Mouse (Mus musculus): Measurements from ENCODE around the gene Napb. TPM values are rescaled to one million over a fixed set of nuclear protein-coding genes. Genes with fewer than 3 reads are reported as not detected.

Gene Napb
- total RNA-seq, 2 experiments from 2014 or later: 257 to 269 TPM

DNA sequence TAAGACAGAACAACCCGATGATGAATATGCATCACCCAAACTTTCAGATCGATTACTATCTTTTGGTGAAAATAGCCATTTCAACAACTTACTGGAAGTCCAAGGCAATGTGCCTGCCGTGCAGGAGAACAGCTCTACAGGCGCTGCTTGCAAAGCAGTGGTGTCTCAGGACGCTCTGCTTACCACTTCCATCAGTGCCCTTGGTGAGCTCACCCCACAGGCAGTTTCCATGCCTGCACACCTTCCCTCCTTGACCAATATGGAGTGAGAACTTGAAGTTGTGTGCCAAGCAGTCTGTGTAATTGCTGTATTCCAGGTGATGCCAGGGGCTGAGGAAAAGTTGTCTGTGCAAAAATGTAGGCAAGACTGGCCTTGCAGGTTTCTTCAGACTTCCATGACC, 41.5 kb downstream of the Napb start:
- intact Hi-C loops (cut with DNase I): no loop called here
- DNase-seq (ENCODE audit: extremely low spot score in 1 of 2, low spot score in 2 of 2): no peak

- intact Hi-C loops (cut with DNase I): no loop called here
Observed at GRCm38 (mm10) chr2:148690291-148690690, 42.0 kb downstream of the Napb start.

DNA sequence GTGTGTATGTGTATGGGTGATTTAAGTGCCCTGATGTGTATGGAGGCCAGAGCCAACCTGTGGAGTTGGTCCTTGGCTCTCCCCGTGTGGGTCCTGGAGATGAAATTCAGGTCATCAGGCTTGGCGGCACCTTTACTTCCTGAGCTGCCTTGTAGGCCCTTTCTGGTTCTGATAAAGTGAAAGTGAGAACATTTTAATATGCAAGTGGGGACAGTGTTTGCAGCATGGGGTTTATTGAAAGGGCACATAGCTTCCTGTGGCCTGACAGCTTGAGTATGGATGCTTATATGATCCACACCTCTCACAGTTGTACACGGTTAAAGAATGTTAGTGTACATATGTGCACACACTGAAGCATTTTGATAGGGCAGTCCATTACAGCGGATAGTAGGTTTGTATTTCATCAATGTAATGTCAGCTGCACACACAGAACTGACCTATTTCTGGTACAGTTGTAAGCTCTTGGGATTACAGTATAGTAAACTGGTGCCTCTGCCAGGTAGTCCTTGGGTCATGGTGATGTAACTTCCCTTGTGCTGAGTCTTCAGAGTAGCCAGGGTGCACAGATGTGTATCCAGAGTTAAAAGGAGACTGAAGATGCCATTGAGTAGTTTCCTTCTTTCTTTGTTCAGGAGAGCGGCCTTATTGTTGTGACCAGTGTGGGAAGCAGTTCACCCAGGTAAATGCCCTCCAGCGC, 42.7 kb downstream of the Napb start:
- intact Hi-C loops (cut with DNase I): no loop called here

More at GRCm38 (mm10) chr2:148690291-148690690, 42.0 kb downstream of the Napb start:
- no peak for DNase-seq (ENCODE audit: extremely low spot score in 1 of 2, low spot score in 2 of 2)

GRCm38 (mm10) chr2:148687971-148688370, 44.3 kb downstream of the Napb start:
- intact Hi-C loops (cut with DNase I): no loop called here
- no peak for DNase-seq (ENCODE audit: extremely low spot score in 1 of 2, low spot score in 2 of 2)

More for the DNA sequence above, 42.7 kb downstream of the Napb start:
- DNase-seq (ENCODE audit: extremely low spot score in 1 of 2, low spot score in 2 of 2): no peak

DNA sequence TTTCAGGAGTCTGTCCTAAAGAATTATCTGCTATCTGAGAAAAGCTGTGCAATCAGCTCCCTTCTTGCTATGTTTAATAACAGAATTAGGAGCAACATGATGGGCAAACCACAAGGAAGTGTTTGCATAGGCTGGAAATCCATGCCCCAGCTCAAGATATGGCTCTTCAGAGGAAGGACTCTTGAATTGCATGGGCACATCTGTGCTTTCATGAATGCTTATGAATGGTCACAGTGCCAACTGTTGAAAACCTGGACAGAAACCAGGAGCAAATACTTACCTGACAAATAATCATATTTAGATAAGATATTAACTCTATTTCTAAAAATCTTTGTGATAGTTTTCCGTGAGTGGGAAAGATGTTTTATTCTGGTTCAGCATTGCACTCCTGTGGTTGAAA, 45.4 kb downstream of the Napb start:
- no peak for DNase-seq (ENCODE audit: extremely low spot score in 1 of 2, low spot score in 2 of 2)
- intact Hi-C loops (cut with DNase I): no loop called here

- intact Hi-C loops (cut with DNase I): no loop called here
- no peak for DNase-seq (ENCODE audit: extremely low spot score in 1 of 2, low spot score in 2 of 2)
Observed at GRCm38 (mm10) chr2:148685709-148686108, 46.6 kb downstream of the Napb start.

GRCm38 (mm10) chr2:148684972-148685371, 47.3 kb downstream of the Napb start:
- intact Hi-C loops (cut with DNase I): no loop called here

DNA sequence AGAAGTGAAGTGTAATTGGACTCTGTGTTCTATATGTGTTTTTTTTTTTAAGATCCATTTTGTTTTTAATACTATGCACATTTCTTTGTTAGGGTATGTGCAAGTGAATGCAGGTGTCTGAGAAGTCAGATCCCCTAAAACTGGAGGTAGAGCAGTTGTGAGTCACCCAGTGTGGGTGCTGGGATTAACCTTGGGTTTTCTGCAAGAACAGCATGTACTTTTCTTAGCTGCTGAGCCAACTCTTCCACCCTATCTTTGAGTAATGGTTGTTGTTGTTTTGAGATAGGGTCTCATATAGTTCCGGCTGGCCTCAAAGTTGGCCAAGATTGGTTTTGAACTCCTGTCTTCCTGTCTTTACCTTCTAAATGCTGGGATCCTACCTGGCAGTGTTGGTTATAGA, 49.2 kb downstream of the Napb start:
- intact Hi-C loops (cut with DNase I): no loop called here

More at GRCm38 (mm10) chr2:148684972-148685371, 47.3 kb downstream of the Napb start:
- no peak for DNase-seq (ENCODE audit: extremely low spot score in 1 of 2, low spot score in 2 of 2)

GRCm38 (mm10) chr2:148681461-148681891, 50.8 kb downstream of the Napb start:
- DNase-seq (ENCODE audit: extremely low spot score in 1 of 2, low spot score in 2 of 2): peak; percentile 21 to 80
- intact Hi-C loops (cut with DNase I): no loop called here

More for the DNA sequence above, 49.2 kb downstream of the Napb start:
- no peak for DNase-seq (ENCODE audit: extremely low spot score in 1 of 2, low spot score in 2 of 2)

DNA sequence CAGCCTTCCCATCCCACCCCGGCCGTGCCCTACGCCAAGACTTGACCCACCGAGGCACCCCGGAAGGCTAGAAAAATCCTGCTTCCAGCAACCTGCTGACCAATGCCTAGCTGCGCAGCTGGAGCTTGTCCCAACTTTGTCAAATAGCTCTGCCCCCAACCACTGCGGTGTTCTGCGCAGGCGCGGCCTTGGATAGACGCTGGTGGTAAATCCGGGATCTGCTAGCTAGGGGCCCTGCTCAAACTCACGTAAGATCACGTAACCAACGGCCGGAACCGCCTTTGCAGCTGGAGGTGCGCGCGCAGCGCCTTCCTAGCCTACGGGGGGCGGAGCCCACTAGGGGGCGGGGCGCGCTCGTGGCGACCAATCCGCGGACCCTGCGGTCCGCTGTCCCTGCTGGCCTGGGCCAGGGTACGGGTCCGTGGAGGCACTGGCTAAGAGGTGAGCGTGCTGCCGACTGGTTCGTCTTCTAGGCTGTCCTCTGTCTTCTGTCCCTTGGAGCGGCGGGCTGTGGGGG, 51.4 kb downstream of the Napb start, which contains the start of gene Gzf1:
TSS of gene Gzf1 (plus strand) at position 249 of the 517 bp plus-strand sequence.
- intact Hi-C loops (cut with DNase I): no loop called here

GRCm38 (mm10) chr2:148679346-148679745, 52.9 kb downstream of the Napb start:
- peak; percentile 37 to 61 for DNase-seq (ENCODE audit: extremely low spot score in 1 of 2, low spot score in 2 of 2)
- intact Hi-C loops (cut with DNase I): no loop called here

More for the DNA sequence above, 51.4 kb downstream of the Napb start, which contains the start of gene Gzf1:
- peak; percentile 98 to 99 for DNase-seq (ENCODE audit: extremely low spot score in 1 of 2, low spot score in 2 of 2)

- peak; percentile 88 to 90 for DNase-seq (ENCODE audit: extremely low spot score in 1 of 2, low spot score in 2 of 2)
- intact Hi-C loops (cut with DNase I): no loop called here
Observed at GRCm38 (mm10) chr2:148677801-148678200, 54.5 kb downstream of the Napb start.

- intact Hi-C loops (cut with DNase I): no loop called here
Observed at GRCm38 (mm10) chr2:148672199-148673096, 59.8 kb downstream of the Napb start, which contains the start of gene Nxt1. Nxt1 (plus strand) TSS chr2:148672601.

GRCm38 (mm10) chr2:148663458-148663857, 68.8 kb downstream of the Napb start:
- no peak for DNase-seq (ENCODE audit: extremely low spot score in 1 of 2, low spot score in 2 of 2)
- intact Hi-C loops (cut with DNase I): no loop called here

More at GRCm38 (mm10) chr2:148672199-148673096, 59.8 kb downstream of the Napb start, which contains the start of gene Nxt1:
- DNase-seq (ENCODE audit: extremely low spot score in 1 of 2, low spot score in 2 of 2): peak; percentile 98

DNA sequence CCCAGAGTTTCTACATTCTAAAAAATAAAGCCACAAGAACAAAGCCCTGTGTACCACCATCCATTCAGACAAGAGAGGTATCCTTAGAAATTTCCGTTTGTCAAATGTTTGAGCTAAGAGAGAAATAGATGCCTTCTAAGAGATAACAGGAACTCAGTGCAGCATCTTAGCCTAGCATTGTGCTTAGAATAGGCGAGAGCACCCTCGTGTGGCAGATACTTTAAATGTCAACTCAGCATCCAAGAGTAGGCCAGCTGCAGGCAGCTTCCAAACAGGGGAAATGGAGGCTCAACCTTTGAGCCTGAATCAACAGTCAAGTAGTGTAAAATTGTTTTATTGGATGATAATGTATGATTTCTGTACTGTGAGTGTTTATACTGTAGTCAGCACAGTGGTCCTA, 77.3 kb downstream of the Napb start:
- peak; percentile 72 to 73 for DNase-seq (ENCODE audit: extremely low spot score in 1 of 2, low spot score in 2 of 2)
- intact Hi-C loops (cut with DNase I): loop anchor here (2.0 to 5.0 kb wide), 2 partner anchors 248 to 532 kb away; partner anchors contain the start of gene Thbd

DNA sequence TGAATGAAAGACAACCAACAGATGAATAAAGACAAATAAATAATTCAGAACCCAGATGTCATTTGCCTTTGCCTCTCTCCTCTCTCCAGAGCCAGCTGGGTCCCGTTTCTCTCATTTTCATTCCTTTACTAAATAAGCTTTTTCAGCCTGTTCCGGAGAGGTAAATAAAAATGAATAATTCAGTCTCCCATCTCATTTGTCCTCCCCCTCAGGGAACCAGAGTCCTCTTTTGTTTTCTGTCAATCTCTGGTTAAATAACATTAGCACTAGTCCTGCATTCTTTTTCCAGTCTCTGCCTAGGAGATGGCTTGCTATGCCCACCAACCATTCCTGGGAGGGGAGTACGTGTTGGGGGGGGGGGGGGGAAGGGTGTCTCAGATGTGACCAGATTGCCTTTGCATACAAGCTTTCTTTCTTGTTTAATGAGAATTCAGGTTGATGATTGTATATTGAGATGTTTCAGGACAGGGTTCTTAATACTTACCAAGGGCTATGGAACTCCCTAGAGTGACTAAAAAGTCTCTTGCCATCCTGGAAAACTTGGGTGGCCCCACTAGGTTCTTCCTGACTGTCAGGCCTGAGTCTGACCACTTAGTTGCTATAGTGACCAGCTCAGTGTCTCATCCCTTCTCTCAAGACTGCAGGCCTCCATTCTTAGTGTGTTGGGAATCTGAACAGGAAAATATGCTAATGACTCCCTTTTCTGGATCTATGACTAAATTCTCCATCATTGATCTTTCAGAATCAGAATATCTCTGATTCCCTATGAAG, 81.5 kb downstream of the Napb start:
- intact Hi-C loops (cut with DNase I): no loop called here
- DNase-seq (ENCODE audit: extremely low spot score in 1 of 2, low spot score in 2 of 2): no peak

DNA sequence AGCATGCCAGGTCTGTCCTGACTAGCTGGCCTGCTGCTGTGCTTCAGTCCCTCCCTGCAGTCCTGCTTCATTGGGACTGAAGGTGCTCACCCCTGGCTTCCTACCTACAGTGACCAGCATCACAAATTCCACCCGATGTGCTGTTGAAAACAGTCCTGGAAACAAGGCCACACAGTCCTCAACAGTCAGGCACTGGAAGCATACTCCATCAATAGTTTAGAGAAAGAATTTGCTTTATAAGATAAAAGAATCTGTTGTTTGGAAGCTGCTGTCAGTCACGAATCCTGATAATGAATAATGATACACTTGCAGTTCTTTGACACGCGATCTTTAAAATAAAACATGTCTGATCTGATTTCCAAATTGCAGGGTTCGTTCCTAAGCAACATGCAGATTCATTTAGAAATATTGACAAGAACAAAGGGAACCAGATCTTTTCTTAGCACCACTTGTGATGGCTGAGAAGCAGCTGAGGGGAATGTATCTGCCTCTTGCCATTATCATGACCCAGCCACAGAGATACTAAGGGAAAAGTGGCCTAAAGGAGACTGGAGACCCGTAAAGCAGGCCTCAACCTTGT, 87.8 kb downstream of the Napb start:
- intact Hi-C loops (cut with DNase I): no loop called here
- DNase-seq (ENCODE audit: extremely low spot score in 1 of 2, low spot score in 2 of 2): no peak
